Mouse (Mus musculus) cerebellum, postnatal 4 days (tissue): ENCODE results near the gene Vps52.

ENCODE experiments used
- DNase-seq, 2 experiments: peaks; one replicate each; pipeline ENCODE4 v3.0.0; 2022; ENCODE audit warnings: low spot score in 2 of 2, mixed read lengths in 1 of 2

The Vps52 gene

DNA sequence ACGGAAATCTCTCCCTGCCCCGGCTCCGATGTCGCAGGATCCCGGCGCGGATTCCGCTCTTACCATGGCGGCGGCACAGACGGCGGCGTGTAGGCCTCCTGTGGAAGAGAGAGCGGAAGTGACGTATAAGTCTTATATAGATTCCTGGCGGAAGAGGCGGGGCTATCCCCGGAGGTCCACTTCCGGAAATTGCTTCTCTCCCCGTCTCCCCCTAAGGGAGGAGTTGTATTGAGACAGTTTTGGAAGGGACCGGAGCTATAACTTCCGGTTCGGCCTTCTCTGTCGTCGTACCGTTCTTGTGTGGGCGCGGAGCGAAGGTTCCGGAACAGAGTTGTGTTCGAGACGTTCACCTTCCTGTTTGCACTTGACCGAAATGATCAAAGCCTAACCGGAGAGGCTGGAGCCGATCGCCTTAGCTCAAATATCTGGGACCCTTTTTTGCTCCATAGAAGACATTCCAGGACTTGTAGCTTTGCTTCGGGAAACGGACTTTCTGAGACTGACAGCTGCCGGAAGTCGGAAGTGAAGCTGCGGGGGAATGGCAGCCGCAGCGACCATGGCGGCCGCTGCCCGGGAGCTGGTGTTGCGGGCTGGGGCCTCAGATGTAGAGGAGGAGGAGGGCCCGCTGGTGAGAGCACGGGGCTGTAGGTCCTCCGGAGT, at the start of gene Vps52, which contains the start of gene Rps18:
Gene Vps52 (plus strand): TSS at position 258 of the 660 bp plus-strand sequence.
Gene Rps18 (minus strand): TSS at position 447 of the 660 bp plus-strand sequence.
- peak; percentile 87 to 96 for DNase-seq

DNA sequence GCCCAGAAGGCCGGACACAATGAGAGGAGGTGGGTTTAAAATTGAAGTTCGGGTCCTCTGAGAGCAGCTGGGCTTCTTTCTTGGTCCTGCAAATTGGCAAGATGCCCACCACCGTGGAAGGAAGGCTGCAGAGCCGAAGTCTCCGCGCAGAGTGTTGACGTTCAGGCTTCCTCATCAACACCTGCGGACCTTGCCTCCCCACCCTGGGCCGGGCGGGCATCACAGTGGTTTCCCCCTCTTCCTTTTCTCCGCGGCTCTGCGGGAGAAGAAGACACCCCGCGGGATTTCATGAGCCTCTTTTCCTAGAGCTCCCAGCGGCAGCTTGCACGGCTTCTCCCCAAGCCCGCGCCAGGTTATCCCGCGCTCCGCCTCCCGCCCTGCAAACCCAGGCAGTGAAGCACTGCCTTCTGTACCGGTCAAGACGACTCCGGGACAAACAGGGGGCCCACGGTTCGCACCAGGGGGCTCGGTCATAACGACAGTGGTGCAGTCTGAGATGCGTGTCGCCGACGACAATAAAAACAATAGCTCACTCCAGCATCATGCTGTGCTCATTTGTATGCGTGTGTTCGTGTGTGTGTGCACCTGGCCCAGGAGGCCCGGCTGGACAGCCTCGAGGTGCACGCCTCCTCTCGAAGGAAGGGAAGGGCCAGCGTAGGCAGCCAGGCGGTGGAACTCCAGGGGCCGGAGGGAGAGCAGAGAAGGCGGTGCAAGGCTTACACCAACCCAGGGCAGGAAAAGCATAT, 47.1 kb upstream of the Vps52 start:
- peak in 1 of 2 experiments; percentile 57 for DNase-seq

DNA sequence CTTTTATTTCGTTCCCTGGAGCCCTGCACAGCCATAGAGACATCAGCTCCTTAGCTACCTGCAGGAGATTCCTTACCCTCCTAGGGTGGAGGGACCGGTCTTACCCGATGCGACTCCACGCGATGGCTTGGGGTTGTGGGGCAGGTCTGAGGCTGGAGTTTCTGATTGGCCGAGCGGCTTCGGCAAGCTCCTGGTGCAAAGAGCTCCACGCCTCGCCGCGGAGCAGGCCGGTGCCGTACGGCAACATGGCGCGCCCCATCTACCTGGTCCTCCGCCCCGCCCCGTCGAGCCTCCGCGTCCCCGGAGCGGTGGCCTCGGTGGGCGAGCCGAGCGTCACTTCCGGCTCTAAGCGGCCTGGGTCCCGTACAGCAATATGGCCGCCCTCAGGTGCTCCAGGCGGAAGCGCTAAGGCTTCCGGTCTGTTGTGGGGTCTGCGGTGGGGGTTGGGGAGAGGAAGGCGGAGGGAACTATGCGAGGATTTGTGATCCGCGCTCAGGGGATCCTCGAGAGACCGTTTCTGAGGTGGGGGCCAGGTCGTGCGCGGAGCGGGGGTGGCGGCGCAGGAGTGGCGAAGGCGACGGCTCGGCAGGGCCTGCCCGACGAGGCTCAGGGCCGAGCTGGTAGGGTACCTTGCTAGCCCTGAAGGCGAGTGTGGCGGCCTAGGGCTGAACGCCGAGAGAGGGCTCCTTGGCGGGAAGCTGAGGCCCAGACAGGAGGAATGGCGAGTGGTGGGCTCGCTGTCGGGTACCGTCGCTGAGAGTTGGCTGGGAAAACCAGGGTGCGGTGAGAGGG, 46.3 kb upstream of the Vps52 start, which contains the start of gene Daxx:
Gene Daxx (plus strand): TSS at position 338 of the 792 bp plus-strand sequence.
- DNase-seq, result peak; percentile 97 to 98

DNA sequence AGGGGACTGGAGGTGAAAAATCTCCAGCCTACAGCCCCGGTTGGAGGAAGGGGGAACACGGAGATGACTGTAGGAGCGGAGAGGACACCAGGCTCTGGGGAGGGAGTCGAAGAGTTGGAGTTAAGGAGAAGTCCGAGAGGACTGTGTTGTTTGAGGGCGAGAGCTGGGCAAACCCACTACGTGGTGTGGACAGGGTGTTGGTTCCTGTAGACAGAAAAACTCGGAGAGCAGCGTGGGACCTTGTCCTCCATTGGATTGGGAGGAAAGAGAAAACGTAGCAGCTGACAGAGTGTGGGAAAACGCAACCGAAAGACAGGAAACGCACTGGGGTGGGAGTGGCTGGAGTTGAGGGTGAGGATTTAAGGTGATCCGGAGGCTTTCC, 45.8 kb upstream of the Vps52 start:
- DNase-seq, result no peak

DNA sequence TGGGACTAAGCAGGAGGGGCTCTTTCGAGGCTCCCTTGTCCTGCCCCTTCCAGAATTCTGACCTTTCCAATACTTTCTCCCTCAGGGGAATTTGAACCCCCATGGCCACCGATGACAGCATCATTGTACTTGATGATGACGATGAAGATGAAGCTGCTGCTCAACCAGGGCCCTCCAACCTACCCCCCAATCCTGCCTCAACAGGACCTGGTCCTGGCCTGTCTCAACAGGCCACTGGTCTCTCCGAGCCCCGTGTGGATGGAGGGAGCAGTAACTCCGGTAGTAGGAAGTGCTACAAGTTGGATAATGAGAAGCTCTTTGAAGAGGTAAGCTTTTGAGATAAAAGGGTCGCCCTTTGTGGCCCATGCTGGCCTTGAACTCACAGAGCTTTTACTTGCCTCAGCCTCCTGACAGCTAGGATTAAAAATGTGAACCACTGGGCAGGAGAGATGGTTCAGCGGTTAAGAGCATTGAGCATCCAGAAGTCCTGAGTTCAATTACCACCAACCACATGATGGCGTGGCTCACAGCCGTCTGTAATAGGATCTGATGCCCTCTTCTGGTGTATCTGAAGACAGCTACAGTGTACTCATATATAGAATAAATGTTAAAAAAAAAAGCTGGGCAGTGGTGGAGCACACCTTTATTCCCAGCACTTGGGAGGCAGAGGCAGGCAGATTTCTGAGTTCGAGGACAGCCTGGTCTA, 45.1 kb upstream of the Vps52 start:
- DNase-seq, result no peak

DNA sequence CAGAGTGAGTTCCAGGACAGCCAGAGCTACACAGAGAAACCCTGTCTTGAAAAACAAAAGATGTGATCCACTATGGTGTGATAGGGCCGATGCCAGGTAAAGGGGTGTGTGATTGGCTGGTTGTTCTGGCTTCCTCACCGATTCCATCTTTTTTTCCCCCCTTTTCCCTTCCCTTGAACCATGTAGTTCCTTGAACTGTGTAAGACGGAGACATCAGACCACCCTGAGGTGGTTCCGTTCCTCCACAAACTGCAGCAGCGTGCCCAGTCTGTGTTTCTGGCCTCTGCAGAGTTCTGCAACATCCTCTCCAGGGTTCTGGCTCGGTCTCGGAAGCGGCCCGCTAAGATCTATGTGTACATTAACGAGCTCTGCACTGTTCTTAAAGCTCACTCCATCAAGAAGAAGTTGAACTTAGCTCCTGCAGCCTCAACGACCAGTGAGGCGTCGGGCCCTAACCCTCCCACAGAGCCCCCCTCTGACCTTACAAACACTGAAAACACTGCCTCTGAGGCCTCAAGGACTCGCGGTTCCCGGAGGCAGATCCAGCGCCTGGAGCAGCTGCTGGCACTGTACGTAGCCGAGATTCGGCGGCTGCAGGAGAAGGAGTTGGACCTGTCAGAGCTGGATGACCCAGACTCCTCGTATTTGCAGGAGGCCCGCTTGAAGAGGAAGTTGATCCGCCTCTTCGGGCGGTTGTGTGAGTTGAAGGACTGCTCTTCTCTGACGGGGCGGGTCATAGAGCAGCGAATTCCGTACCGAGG, 44.4 kb upstream of the Vps52 start:
- DNase-seq, result no peak

DNA sequence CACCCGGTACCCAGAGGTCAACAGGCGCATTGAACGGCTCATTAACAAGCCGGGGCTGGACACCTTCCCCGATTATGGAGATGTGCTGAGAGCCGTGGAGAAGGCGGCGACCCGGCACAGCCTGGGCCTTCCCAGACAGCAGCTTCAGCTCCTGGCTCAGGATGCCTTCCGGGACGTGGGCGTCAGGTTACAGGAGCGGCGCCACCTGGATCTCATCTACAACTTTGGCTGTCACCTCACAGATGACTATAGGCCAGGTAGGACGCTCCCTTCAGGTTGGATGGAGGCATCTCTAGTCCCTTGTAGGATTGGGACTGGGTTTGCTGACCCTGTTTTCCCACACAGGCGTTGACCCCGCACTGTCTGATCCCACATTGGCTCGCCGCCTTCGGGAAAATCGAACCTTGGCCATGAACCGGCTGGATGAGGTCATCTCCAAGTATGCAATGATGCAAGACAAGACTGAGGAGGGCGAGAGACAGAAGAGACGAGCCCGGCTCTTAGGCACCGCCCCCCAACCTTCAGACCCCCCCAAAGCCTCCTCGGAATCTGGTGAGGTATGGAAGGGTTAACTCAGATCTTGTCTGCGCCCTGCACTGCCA, 43.7 kb upstream of the Vps52 start:
- DNase-seq, result no peak

DNA sequence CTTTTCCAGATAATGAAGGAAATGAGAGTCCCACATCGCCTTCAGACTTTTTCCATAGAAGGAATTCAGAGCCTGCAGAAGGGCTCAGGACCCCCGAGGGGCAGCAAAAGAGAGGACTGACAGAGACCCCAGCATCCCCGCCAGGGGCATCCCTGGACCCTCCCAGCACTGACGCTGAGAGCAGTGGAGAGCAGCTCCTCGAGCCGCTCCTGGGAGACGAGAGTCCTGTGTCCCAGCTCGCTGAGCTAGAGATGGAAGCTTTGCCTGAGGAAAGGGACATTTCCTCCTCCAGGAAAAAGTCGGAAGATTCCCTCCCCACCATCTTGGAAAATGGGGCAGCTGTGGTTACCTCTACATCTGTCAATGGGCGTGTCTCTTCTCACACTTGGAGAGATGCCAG, 42.3 kb upstream of the Vps52 start:
- no peak for DNase-seq

DNA sequence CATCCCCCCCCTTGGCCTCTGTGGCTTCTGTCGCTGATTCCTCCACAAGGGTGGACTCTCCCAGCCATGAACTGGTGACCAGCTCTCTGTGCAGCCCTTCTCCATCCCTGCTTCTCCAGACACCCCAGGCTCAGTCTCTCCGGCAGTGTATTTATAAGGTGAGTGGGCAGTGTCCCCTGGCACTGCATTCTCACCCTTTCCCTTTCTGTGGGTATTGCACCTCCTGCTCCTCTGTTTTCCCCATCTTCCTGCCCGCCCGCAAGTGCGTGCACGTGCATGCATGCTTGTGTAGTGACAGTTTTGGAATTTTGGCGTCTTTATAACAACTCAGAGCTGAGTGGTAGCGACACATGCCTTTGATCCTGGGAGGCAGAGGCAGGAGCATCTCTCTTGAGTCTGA, 41.7 kb upstream of the Vps52 start:
- no peak for DNase-seq

DNA sequence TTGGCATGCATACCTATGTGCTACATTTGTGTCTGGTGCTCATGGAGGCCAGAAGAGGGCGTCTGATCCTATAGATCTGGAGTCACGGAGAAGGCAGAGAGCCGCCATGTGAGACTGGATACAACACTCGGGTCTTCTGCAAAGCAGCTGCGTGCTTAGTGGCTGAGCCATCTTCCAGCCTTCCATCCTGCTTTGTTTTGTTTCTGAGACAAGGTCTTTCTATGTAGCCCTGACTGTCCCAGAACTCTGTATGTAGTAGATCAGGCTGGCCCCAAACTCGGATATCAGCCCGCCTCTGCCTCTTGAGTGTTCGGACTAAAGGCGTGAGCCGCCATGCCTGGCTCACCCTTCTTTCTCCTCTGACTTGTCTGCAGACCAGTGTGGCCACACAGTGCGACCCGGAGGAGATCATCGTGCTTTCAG, 40.6 kb upstream of the Vps52 start:
- no peak for DNase-seq

DNA sequence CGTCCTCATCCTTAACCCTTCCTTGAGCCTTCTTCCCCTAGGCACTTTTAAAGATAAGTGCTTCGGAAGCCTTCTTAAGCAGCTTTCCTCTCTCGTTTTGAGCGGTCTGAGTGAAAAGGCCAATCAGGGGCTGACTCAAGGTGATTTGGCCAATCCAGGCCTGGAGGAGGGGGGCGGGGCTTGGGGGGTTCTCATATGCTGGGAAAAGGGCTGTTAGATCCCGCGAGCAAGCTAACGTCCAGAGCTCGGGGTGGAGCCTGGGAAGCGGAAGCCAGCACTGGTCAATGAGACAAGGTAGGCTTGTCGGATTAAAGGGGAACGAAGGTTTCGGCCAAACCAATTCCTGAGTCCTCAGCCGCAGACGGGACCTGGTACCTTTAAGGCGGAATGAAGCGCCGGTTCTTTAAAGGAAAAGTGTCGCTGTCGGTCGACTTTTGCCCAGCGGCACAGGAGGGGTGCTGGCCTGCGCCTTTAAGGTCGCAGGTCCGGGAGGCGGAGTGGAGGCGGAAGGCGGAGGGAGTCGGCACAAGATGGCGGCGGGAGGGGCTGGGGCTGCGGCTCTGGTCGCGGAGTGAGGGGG, 39.9 kb upstream of the Vps52 start, which contains the start of the genes Tapbp and Zbtb22:
Gene Tapbp (plus strand): TSS at position 229 of the 580 bp plus-strand sequence.
Gene Zbtb22 (plus strand): TSS at position 234 of the 580 bp plus-strand sequence.
- peak; percentile 87 to 95 for DNase-seq

DNA sequence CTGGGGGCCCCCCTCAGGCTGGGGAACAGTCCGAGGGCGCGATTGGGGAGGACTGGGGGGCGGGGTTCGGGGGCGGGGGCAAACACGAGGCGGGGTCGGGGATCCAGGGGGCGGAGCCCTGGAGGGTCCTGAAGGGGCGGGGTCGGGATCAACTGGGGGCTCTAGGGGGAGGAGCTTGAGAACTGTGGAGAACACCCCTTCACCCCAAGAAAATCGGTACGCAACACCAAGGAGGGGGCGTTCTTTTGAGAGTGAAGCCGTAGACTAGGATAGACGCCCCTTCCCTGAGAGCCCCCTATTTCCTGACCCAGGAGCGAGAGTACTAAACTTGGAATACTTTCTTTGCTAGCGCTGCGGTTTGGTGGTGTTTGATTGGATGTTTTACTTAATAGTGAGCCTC, 39.3 kb upstream of the Vps52 start:
- no peak for DNase-seq

DNA sequence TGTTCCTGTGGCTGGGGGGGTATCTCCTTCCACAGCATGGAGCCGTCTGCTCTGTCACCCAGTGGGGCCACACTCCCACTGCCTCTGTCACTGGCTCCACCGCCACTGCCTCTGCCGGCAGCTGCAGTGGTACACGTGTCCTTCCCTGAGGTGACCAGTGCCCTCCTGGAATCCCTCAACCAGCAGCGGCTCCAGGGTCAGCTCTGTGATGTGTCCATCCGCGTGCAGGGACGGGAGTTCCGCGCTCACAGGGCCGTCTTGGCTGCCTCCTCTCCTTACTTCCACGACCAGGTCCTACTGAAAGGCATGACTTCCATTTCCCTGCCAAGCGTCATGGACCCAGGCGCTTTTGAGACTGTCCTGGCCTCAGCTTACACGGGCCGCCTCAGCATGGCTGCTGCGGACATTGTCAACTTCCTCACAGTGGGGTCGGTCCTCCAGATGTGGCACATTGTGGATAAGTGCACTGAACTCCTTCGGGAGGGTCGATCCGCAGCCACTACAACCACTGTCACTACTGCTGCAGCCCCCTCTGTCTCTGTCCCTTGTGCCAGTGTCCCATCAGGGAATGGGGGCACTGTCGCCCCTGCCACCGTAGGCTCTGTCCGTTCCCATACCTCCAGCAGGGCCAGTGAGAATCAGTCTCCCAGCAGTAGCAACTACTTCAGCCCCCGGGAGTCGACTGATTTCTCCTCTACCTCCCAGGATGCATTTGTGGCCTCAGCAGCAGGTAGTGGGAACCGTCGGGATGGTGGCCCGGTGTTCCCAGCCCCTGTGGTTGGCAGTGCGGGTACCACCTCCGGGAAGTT, 38.6 kb upstream of the Vps52 start:
- DNase-seq, result no peak

DNA sequence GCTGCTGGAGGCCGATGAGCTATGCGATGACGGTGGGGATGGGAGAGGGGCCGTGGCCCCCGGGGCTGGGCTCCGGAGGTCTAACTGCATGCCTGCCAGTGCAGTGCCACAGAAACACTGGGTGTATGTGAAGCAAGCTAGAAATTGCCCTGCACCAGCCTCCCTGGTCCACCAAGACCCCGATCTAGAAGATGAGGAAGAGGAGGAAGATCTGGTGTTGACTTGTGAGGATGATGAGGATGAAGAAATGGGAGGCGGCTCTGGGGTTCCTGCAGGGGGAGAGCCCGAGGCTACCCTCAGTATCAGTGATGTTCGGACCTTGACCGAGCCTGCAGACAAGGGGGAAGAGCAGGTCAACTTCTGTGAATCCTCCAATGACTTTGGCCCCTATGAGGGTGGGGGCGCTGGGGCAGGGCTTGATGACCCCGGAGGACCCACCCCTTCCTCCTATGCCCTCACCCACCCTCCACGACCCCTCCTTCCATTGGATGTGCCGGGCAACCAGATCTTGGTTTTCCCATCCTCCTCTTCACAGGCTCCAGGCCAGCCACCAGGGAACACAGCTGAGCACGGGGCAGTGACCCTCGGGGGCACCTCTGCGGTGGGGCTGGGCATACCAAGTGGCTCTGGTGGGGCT, 37.8 kb upstream of the Vps52 start:
- DNase-seq, result no peak

DNA sequence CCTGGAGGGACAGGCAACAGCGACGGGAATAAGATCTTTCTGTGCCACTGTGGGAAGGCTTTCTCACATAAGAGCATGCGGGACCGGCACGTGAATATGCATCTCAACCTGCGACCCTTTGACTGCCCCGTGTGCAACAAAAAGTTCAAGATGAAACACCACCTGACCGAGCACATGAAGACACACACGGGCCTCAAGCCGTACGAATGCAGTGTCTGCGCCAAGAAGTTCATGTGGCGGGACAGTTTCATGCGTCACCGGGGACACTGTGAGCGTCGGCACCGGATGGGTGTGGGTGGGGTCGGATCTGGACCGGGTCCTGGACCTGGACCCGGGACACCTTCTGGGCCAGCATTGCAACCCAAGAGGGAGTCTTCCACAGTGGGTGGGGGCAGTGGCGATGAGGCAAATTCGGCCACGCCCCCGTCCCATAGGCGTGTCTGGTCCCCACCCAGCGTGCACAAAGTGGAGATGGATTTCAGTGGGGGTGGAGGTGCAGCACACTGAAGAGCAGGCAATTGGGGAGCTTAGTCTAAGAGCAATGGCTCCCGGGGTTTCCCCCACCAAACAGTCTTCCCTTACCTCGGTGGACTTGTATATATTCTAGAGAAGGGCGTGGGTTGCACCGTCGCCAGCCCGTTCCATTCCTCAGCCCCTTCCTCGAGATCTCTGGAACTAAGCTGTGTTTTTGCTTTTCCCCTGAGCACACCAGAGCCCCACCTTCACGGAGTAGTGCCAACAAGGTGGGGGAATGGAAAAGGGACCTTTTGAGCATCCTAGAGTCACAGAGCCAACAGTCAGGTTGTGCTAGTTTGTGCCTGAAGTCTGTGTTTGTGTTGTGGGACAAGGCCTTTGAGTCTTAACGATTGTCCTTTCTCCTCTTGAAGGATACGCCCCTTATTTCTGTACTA, 37.1 kb upstream of the Vps52 start:
- DNase-seq, result no peak

DNA sequence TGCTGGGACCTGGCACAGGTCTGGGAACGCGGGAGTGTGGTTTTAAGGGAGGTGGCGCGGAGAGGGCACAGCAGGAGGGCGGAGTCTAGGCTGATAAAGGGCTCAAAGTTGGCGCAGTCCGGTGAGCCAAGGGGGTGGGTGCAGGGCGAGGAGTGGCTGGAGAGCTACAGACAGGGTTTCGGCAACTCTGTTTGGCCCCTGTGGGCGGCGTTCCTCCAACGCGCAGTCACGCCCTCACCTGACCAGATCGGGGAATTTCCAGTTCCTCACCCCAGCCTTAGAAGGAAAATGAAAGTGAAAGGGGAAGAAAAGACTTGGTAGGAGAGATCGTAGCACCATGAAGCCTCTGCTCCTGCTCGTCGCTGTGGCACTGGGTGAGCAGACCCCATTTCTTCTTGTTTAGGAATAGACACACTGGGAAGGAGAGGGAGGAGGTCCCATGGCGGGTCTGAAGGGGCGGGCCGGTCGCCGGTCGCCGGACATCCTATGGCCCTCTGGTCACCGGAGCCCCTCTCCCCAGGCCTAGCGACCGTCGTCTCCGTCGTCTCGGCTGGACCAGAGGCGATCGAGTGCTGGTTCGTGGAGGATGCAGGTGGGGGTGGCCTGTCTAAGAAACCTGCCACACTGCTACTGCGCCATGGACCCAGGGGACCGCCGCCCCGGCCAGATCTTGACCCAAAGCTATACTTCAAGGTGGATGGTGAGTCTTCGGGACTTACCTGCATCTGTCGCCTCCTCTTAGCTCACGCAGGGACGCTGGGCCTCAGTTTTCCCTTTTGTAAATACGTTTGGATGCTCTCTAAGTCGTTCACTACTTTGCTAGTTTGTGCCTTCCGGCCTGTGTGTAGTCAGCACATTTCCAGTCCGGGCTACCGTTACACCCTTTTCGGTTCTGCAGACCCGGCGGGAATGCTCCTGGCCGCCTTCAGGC, 36.0 kb upstream of the Vps52 start:
- peak in 1 of 2 experiments; percentile 50 for DNase-seq
